Mouse (Mus musculus): ENCODE data around the gene G6pdx. TPM values are rescaled to one million over a fixed set of nuclear protein-coding genes. Genes with fewer than 3 reads are reported as not detected.
A peak's percentile ranks its signal among the peaks of the same experiment; 100 is the strongest.

The G6pdx gene
- polyA plus RNA-seq, 1 experiment from 2014 or later, result 54.9 TPM

DNA sequence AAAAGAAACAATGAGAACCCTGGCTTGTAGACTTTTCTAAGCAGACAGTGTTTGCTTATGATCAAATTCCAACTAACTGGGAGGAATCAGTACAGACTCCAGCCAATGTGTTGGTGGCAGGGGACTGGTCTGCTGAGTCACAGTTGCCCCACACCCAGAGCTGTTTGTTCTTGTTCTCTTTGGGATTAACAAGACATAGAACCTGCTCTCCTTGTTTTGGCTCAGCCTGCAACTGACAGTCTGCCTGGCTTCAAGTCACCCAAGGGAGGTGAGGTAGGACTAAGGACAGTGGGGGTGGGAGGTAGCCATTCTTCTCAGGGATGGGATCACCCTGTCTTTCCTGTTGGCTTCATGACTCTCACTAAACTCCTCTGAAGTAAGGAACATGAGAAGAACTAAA lies 4.6 kb downstream of the G6pdx start:
- ATAC-seq (ENCODE audit: low FRiP score), result no peak
- H3K27ac ChIP-seq (ENCODE audit: low read depth, low read length), result no peak overlapping the region
- H3K9me3 ChIP-seq (ENCODE audit: control insufficient read depth, low read length), result no peaks in the 10 kb centered on the region
- no peaks in the 10 kb centered on the region for H3K4me1 ChIP-seq (replicated peaks; ENCODE audit: control insufficient read depth, insufficient read depth, low read length)
- no peak overlapping the region for H3K4me3 ChIP-seq (ENCODE audit: low read depth, low read length)
- no peak overlapping the region for H3K9ac ChIP-seq (ENCODE audit: low read depth, low read length)
- no peak for DNase-seq (ENCODE audit: low spot score)
- H3K4me2 ChIP-seq (replicated peaks; ENCODE audit: low read depth, low read length), result no peak overlapping the region
- no peaks in the 10 kb centered on the region for H3K36me3 ChIP-seq (ENCODE audit: control insufficient read depth, insufficient read depth, low read length)
- no peaks in the 10 kb centered on the region for H3K27me3 ChIP-seq (ENCODE audit: control insufficient read depth, insufficient read depth, low read length)

DNA sequence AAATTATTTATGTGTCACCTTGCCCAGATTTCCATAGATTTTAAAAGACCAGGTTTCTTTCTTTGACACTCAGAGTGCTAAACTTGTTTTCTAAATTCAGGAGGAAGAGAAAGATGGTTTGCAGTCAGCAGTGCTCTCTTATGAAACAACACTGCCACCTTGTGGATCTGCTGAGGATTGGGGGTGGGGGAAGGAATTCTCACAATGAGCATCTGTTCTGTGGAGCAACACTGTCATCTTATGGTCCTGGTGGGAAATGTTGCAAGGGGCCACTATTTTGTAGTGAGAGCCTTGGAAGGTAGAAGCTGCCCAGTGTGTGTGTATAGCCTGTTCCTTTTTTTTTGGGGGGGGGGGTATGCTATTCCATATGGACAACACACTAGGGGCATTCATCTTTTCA lies 15.6 kb downstream of the G6pdx start:
- H3K4me1 ChIP-seq (replicated peaks; ENCODE audit: control insufficient read depth, insufficient read depth, low read length), result no peaks in the 10 kb centered on the region
- no peak overlapping the region for H3K4me2 ChIP-seq (replicated peaks; ENCODE audit: low read depth, low read length)
- peak; percentile 71 for DNase-seq (ENCODE audit: low spot score)
- H3K27ac ChIP-seq (ENCODE audit: low read depth, low read length), result no peak overlapping the region
- no peak overlapping the region for H3K9ac ChIP-seq (ENCODE audit: low read depth, low read length)
- peak; percentile 66 for ATAC-seq (ENCODE audit: low FRiP score)
- no peak overlapping the region for H3K4me3 ChIP-seq (ENCODE audit: low read depth, low read length)
- H3K27me3 ChIP-seq (ENCODE audit: control insufficient read depth, insufficient read depth, low read length), result no peaks in the 10 kb centered on the region
- H3K9me3 ChIP-seq (ENCODE audit: control insufficient read depth, low read length), result no peaks in the 10 kb centered on the region
- H3K36me3 ChIP-seq (ENCODE audit: control insufficient read depth, insufficient read depth, low read length), result no peaks in the 10 kb centered on the region

DNA sequence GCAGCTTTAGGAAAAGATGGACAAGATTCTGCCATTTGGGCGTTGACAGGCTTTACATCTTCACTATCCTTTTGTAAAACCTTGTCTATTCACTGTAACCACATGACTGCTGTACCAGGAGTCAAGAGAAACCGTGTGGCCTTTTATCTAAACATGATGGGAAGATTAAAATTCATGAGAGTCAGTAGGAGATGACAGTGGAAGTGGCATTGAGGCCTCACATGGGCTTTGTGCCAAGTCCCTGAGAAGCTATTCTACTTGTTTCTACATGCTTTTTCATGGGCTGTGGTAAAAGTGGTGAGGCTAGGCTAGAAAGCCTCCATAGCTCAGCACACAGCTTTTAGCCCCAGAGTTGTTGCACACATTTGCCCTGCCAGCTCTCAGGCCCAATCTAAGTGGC lies 20.7 kb downstream of the G6pdx start:
- Histone ChIP-seq H3K4me2 (replicated peaks; ENCODE audit: low read depth, low read length) (no peak overlapping the region), H3K9me3 (ENCODE audit: control insufficient read depth, low read length) (no peaks in the 10 kb centered on the region), H3K27me3 (ENCODE audit: control insufficient read depth, insufficient read depth, low read length) (no peaks in the 10 kb centered on the region), H3K27ac (ENCODE audit: low read depth, low read length) (no peak overlapping the region), H3K36me3 (ENCODE audit: control insufficient read depth, insufficient read depth, low read length) (no peaks in the 10 kb centered on the region), H3K4me1 (replicated peaks; ENCODE audit: control insufficient read depth, insufficient read depth, low read length) (no peaks in the 10 kb centered on the region), H3K4me3 (ENCODE audit: low read depth, low read length) (no peak overlapping the region), H3K9ac (ENCODE audit: low read depth, low read length) (no peak overlapping the region)
- 49% methylated on average over 2 of the region's 2 CpGs for WGBS
- ATAC-seq (ENCODE audit: low FRiP score) (no peak), DNase-seq (ENCODE audit: low spot score) (no peak)

DNA sequence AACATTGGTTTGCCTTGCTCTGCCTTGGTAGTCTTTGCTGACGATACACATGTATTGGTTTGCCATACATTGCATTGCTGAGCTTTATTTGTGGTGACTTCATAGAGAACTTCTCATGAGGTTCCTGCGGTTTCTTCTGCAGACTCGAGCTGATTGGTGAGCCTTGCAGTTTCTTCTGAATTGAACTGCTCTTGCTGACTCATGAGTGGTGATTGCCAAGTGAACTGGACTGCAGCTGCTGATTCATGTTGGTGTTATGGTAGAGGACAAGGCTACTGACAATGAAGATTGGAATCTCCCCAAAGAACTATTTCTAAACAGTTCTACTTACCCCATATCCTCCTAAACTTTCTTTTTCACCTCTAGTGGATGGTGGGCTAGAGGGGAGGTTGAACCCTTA lies 28.9 kb downstream of the G6pdx start:
- ATAC-seq (ENCODE audit: low FRiP score) (no peak), DNase-seq (ENCODE audit: low spot score) (no peak)
- H3K27ac ChIP-seq (ENCODE audit: low read depth, low read length), result no peak overlapping the region
- no peak overlapping the region for H3K9ac ChIP-seq (ENCODE audit: low read depth, low read length)
- 84% methylated on average over 3 of the region's 3 CpGs for WGBS
- no peak overlapping the region for H3K4me3 ChIP-seq (ENCODE audit: low read depth, low read length)
- H3K36me3 ChIP-seq (ENCODE audit: control insufficient read depth, insufficient read depth, low read length), result no peaks in the 10 kb centered on the region
- H3K9me3 ChIP-seq (ENCODE audit: control insufficient read depth, low read length), result no peaks in the 10 kb centered on the region
- no peaks in the 10 kb centered on the region for H3K27me3 ChIP-seq (ENCODE audit: control insufficient read depth, insufficient read depth, low read length)
- H3K4me1 ChIP-seq (replicated peaks; ENCODE audit: control insufficient read depth, insufficient read depth, low read length), result no peaks in the 10 kb centered on the region
- no peak overlapping the region for H3K4me2 ChIP-seq (replicated peaks; ENCODE audit: low read depth, low read length)

DNA sequence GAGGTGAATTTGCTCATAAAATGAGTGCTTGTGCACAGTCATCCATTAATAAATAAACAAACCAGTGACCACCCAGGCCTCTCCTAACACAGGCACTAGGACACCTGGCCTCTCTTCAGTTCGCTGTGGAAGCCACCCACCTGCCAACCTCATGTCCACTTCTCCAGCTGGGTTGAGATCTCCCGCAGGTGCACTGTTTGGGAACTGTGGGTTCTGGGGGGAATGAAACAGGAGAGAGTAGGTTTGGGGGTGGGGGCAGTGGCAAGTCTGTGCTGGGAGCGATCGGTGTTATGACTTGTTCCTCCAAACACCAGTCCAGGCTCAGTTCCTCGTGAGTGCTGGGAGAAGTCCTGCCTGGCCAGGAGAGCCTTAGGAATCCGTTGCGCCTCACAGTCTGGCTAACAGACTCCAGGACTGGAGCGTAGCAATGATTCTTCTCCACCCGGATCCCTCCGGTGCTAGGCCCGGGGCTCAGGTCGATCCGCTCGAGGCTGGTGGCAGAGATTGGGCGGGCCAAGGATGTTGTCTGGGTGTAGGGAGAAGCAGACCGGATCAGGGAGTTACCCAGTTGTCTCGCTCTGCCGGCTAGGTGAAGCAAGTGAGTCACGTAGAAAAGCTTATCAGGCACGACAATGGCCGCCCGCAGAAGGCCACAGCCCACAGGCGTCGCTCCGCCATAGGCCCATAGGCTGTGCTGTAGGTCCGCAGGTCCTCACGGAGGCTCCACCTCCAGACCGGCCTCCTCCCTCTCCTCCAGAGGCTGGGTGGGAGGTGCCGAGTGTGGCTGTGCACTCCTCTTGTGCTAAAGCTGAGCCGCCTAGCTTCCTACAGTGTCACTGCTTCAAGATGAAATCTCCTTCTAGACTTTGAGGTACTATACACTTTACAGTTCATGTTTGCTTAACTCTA lies 36.2 kb downstream of the G6pdx start, which contains the start of the genes Fam3a and Ikbkg:
TSS of gene Fam3a (minus strand) at position 738 of the 909 bp plus-strand sequence.
TSS of gene Ikbkg (plus strand) at position 756 of the 909 bp plus-strand sequence.
- no peaks in the 10 kb centered on the region for H3K4me1 ChIP-seq (replicated peaks; ENCODE audit: control insufficient read depth, insufficient read depth, low read length)
- H3K9me3 ChIP-seq (ENCODE audit: control insufficient read depth, low read length), result no peaks in the 10 kb centered on the region
- peak within 1 kb of the TSS; percentile 59 for H3K9ac ChIP-seq (ENCODE audit: low read depth, low read length)
- WGBS, result 17% methylated on average over 30 of the region's 30 CpGs
- H3K36me3 ChIP-seq (ENCODE audit: control insufficient read depth, insufficient read depth, low read length), result no peaks in the 10 kb centered on the region
- no peaks in the 10 kb centered on the region for H3K27me3 ChIP-seq (ENCODE audit: control insufficient read depth, insufficient read depth, low read length)
- peak; percentile 100 for ATAC-seq (ENCODE audit: low FRiP score)
- peak within 1 kb of the TSS; percentile 50 for H3K4me2 ChIP-seq (replicated peaks; ENCODE audit: low read depth, low read length)
- 0 out of 2 replicates have a peak within 1 kb of the TSS, but pooled peaks have one; percentile 58 for H3K27ac ChIP-seq (ENCODE audit: low read depth, low read length)
- peak; percentile 78 for DNase-seq (ENCODE audit: low spot score)
- H3K4me3 ChIP-seq (ENCODE audit: low read depth, low read length), result peak within 1 kb of the TSS; percentile 46

DNA sequence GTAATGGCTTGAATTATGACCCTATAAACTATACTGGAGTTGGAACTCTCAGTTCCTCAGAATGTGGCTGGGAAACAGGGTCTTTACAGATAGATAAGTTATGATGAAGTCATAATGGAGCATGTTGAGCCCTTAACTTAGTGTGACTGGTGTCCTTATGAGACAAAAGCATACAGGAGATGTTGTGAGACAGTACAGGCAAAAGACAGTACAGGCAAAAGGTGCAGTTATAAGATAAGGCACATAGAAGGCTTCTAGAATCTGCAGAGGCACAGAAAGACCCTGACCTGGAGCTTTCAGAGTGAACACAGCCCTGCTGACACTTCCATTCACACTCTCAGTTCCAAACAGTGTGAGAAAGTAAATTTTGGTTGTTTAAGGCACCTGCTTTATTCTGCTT lies 40.8 kb downstream of the G6pdx start:
- DNase-seq (ENCODE audit: low spot score), result no peak

DNA sequence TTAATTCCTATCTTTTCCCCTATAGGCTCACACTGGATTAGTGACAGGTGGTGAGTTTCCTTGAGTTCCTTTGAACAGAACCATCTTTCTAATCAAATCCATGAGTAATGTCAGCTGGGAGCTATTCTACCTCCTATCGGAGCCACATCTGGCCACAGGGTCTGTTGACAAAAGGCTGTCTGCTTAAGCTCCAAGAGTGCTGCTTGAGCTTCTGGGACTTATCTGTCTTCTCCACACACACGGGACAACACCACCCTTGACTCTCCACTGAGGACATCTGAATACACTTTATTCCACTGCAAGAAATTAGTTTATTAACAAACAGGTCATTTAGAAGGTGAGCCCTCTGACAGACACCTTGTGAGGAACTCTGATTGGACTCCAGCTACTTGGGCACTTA lies 44.5 kb downstream of the G6pdx start:
- DNase-seq (ENCODE audit: low spot score) (no peak), ATAC-seq (ENCODE audit: low FRiP score) (no peak)
- H3K9me3 ChIP-seq (ENCODE audit: control insufficient read depth, low read length), result no peaks in the 10 kb centered on the region
- H3K4me1 ChIP-seq (replicated peaks; ENCODE audit: control insufficient read depth, insufficient read depth, low read length), result no peaks in the 10 kb centered on the region
- no peak overlapping the region for H3K4me3 ChIP-seq (ENCODE audit: low read depth, low read length)
- WGBS, result 84% methylated on average over 2 of the region's 2 CpGs
- no peaks in the 10 kb centered on the region; the same call in 1 of the 2 replicates for H3K36me3 ChIP-seq (ENCODE audit: control insufficient read depth, insufficient read depth, low read length)
- no peaks in the 10 kb centered on the region for H3K27me3 ChIP-seq (ENCODE audit: control insufficient read depth, insufficient read depth, low read length)
- no peak overlapping the region for H3K27ac ChIP-seq (ENCODE audit: low read depth, low read length)
- no peak overlapping the region for H3K9ac ChIP-seq (ENCODE audit: low read depth, low read length)
- H3K4me2 ChIP-seq (replicated peaks; ENCODE audit: low read depth, low read length), result no peak overlapping the region

More for the DNA sequence above, 40.8 kb downstream of the G6pdx start:
- H3K4me2 ChIP-seq (replicated peaks; ENCODE audit: low read depth, low read length), result no peak overlapping the region
- no peak for ATAC-seq (ENCODE audit: low FRiP score)
- no peaks in the 10 kb centered on the region for H3K27me3 ChIP-seq (ENCODE audit: control insufficient read depth, insufficient read depth, low read length)
- no peak overlapping the region for H3K27ac ChIP-seq (ENCODE audit: low read depth, low read length)
- H3K36me3 ChIP-seq (ENCODE audit: control insufficient read depth, insufficient read depth, low read length), result no peaks in the 10 kb centered on the region; the same call in 1 of the 2 replicates
- no peak overlapping the region for H3K9ac ChIP-seq (ENCODE audit: low read depth, low read length)
- no peak overlapping the region for H3K4me3 ChIP-seq (ENCODE audit: low read depth, low read length)
- no peaks in the 10 kb centered on the region for H3K4me1 ChIP-seq (replicated peaks; ENCODE audit: control insufficient read depth, insufficient read depth, low read length)
- H3K9me3 ChIP-seq (ENCODE audit: control insufficient read depth, low read length), result no peaks in the 10 kb centered on the region

DNA sequence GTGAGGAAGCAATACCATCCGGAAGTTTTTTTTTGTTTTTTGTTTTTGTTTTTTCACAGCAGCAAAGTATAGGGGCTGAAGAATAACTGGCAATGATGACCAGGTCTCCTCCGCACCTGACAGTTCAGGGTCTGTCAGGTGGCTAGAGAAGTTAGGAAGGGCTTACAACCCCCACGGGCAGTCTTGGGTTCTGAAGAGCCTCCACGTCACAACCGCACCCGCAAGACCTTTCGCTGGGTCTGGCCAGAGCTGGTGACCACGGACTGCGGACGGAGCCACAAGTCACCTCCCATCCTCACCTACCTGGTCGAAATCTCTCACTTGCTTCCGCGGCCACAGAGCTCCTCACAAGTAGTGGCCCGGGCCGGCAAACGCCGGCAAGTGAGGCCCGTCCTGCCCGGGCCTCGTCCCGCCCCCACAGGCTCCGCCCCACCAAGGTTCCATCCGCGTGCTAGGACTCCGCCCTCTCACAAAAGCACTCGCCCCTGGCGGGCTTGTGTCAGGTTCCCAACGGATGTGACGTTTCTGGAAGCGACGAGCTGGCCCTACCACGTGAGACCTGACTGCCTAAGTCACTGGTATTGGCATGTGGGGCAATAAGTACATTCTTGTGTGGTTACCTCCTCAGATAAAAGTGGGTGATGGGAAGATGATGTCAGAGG lies 56.0 kb downstream of the G6pdx start, which contains the start of the genes Ubl4a and Slc10a3:
TSS of gene Ubl4a (minus strand) at position 331 of the 662 bp plus-strand sequence.
TSS of gene Slc10a3 (minus strand) at position 462 of the 662 bp plus-strand sequence.
- WGBS, result 28% methylated on average over 31 of the region's 32 CpGs
- H3K9ac ChIP-seq (ENCODE audit: low read depth, low read length), result no peak within 1 kb of the TSS
- H3K27me3 ChIP-seq (ENCODE audit: control insufficient read depth, insufficient read depth, low read length), result no peaks in the 10 kb centered on the region
- H3K36me3 ChIP-seq (ENCODE audit: control insufficient read depth, insufficient read depth, low read length), result no peaks in the 10 kb centered on the region
- peak within 1 kb of the TSS; percentile 34 for H3K4me3 ChIP-seq (ENCODE audit: low read depth, low read length)
- no peak within 1 kb of the TSS for H3K27ac ChIP-seq (ENCODE audit: low read depth, low read length)
- H3K4me1 ChIP-seq (replicated peaks; ENCODE audit: control insufficient read depth, insufficient read depth, low read length), result no peaks in the 10 kb centered on the region
- peak; percentile 82 for DNase-seq (ENCODE audit: low spot score)
- H3K9me3 ChIP-seq (ENCODE audit: control insufficient read depth, low read length), result no peaks in the 10 kb centered on the region
- H3K4me2 ChIP-seq (replicated peaks; ENCODE audit: low read depth, low read length), result peak within 1 kb of the TSS; percentile 41
- ATAC-seq (ENCODE audit: low FRiP score), result peak; percentile 93
